Mouse (Mus musculus) heart, postnatal 0 days (tissue): ENCODE measurements around the gene Mtfr2.

ENCODE experiments used
- CTCF ChIP-seq: IDR thresholded peaks from 2 replicates; pipeline ENCODE4 v1.5.1; 2016; ENCODE audit warnings: antibody characterized with exemption, control low read depth, low read depth
- EP300 ChIP-seq: IDR thresholded peaks from 2 replicates; pipeline ENCODE4 v1.6.1; 2016; ENCODE audit warnings: antibody characterized with exemption, low read depth

DNA sequence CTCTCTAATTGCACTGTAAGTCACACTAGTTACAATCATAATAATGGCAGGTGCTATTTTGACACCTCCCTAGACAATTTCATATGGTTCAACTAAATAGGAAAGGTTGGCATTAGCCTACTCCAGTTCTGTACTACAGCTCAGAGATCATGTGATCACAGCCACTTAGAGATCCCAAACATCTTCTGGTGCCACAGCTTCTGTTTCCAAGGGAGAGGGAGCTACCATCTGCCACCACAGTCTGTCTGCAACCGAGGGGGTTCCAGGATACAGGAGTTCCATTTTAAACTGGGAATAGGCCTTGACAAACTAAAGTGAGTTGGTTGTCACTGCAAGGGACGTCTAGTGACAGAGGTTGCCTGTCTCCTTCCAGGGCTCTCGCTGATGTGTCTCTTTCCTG is 33.2 kb downstream of the Mtfr2 start:
- TF ChIP-seq CTCF = no peak
- TF ChIP-seq EP300 = no peak
